Mouse (Mus musculus) heart, embryonic 12.5 days (tissue): Measurements from ENCODE around the gene Smug1. TPM values are rescaled to one million over a fixed set of nuclear protein-coding genes. Genes with fewer than 3 reads are reported as not detected.

Source experiments
- ATAC-seq: fragments of 200-750 bp; cut with Nextera tagmentation; 2 replicates; pipeline ENCODE4 v1.8.0; 2017; ENCODE audit warnings: moderate TSS enrichment, moderate library complexity; ENCODE audit not compliant: insufficient number of reproducible peaks, low FRiP score
- H3K27ac ChIP-seq: fragments of 300-500 bp; sonication (generic); 2 replicates; pipeline ENCODE4 v1.5.1; 2016; ENCODE audit warnings: mild to moderate bottlenecking, moderate library complexity; ENCODE audit not compliant: poor library complexity, severe bottlenecking
- H3K27me3 ChIP-seq: fragments of 300-500 bp; sonication (generic); replicated peaks from 2 replicates; pipeline ENCODE4 v1.6.1; 2016; ENCODE audit warnings: mild to moderate bottlenecking, moderate library complexity
- H3K36me3 ChIP-seq: fragments of 300-500 bp; sonication (generic); 2 replicates; pipeline ENCODE4 v1.6.1; 2016; ENCODE audit warnings: mild to moderate bottlenecking, moderate library complexity
- H3K4me1 ChIP-seq: fragments of 300-500 bp; sonication (generic); replicated peaks from 2 replicates; pipeline ENCODE4 v1.6.1; 2016; ENCODE audit warnings: mild to moderate bottlenecking
- H3K4me2 ChIP-seq: fragments of 300-500 bp; sonication (generic); 2 replicates; pipeline ENCODE4 v1.6.1; 2016; ENCODE audit warnings: mild to moderate bottlenecking, moderate library complexity
- H3K4me3 ChIP-seq: fragments of 300-500 bp; sonication (generic); 2 replicates; pipeline ENCODE4 v1.5.1; 2016; ENCODE audit warnings: mild to moderate bottlenecking
- H3K9ac ChIP-seq: fragments of 300-500 bp; sonication (generic); 2 replicates; pipeline ENCODE4 v1.6.1; 2016; ENCODE audit warnings: mild to moderate bottlenecking, moderate library complexity
- H3K9me3 ChIP-seq: fragments of 300-500 bp; sonication (generic); replicated peaks from 2 replicates; pipeline ENCODE4 v1.6.1; 2016; ENCODE audit warnings: mild to moderate bottlenecking, moderate library complexity
- WGBS: fragments of 180-500 bp; shearing (Covaris S2); methylation state at CpG from one replicate; pipeline ENCODE4 v1.1.7; 2016; 5-methylcytosine and 5-hydroxymethylcytosine counted together
- polyA plus RNA-seq: library from polyadenylated mRNA; unstranded; fragments of >200 nt; fragmentation: Nextera tagmentation; extraction: Ambion mirVana; gene quantifications from 2 replicates; pipeline ENCODE4 v1.2.1, GENCODE M21; 2016

The Smug1 gene
- polyA plus RNA-seq, 1 experiment from 2014 or later: 17.4 TPM

GRCm38 (mm10) chr15:103190083-103190482 lies 23.2 kb upstream of the Smug1 start:
- 0 out of 2 replicates have a peak, but pooled peaks cover 2% of the 10 kb centered on the region for H3K4me1 ChIP-seq
- no peak overlapping the region for H3K9ac ChIP-seq
- peaks cover 42% of the 10 kb centered on the region for H3K36me3 ChIP-seq
- H3K27me3 ChIP-seq: no peaks in the 10 kb centered on the region
- H3K9me3 ChIP-seq: no peaks in the 10 kb centered on the region
- ATAC-seq: no peak
- no peak overlapping the region for H3K4me2 ChIP-seq
- H3K4me3 ChIP-seq: no peak overlapping the region
- WGBS: 86% methylated on average over 7 of the region's 7 CpGs
- no peak overlapping the region for H3K27ac ChIP-seq

GRCm38 (mm10) chr15:103187803-103188202 lies 20.9 kb upstream of the Smug1 start:
- Histone ChIP-seq H3K9me3 (no peaks in the 10 kb centered on the region), H3K4me3 (no peak overlapping the region), H3K4me1 (peaks cover 14% of the 10 kb centered on the region), H3K9ac (no peak overlapping the region), H3K27me3 (peaks cover 4% of the 10 kb centered on the region), H3K4me2 (no peak overlapping the region), H3K36me3 (peaks cover 24% of the 10 kb centered on the region), H3K27ac (no peak overlapping the region)
- no peak for ATAC-seq
- WGBS: 79% methylated on average over 6 of the region's 6 CpGs

GRCm38 (mm10) chr15:103185462-103186198 lies 18.7 kb upstream of the Smug1 start:
- Histone ChIP-seq H3K4me1 (peaks cover 21% of the 10 kb centered on the region), H3K36me3 (peaks cover 8% of the 10 kb centered on the region), H3K9me3 (no peaks in the 10 kb centered on the region), H3K4me3 (no peak overlapping the region), H3K27me3 (peaks cover 17% of the 10 kb centered on the region), H3K27ac (no peak overlapping the region), H3K9ac (no peak overlapping the region), H3K4me2 (no peak overlapping the region)
- ATAC-seq: no peak
- 47% methylated on average over 19 of the region's 19 CpGs for WGBS

GRCm38 (mm10) chr15:103183651-103184610 lies 17.0 kb upstream of the Smug1 start:
- H3K27me3 ChIP-seq: peaks cover 34% of the 10 kb centered on the region
- H3K4me3 ChIP-seq: peak overlapping the region; percentile 51
- peaks cover 18% of the 10 kb centered on the region for H3K4me1 ChIP-seq
- ATAC-seq: no peak
- H3K4me2 ChIP-seq: peak overlapping the region; percentile 84
- peak overlapping the region; percentile 54 for H3K9ac ChIP-seq
- WGBS: 12% methylated on average over 25 of the region's 25 CpGs
- H3K9me3 ChIP-seq: no peaks in the 10 kb centered on the region
- peaks cover 2% of the 10 kb centered on the region; the same call in 1 of the 2 replicates for H3K36me3 ChIP-seq
- no peak overlapping the region for H3K27ac ChIP-seq

GRCm38 (mm10) chr15:103183135-103183534 lies 16.2 kb upstream of the Smug1 start:
- no peak overlapping the region for H3K27ac ChIP-seq
- peaks cover 42% of the 10 kb centered on the region for H3K27me3 ChIP-seq
- H3K9me3 ChIP-seq: no peaks in the 10 kb centered on the region
- H3K9ac ChIP-seq: peak overlapping the region; percentile 54; the same call in 1 of the 2 replicates
- H3K4me3 ChIP-seq: peak overlapping the region; percentile 51
- peaks cover 18% of the 10 kb centered on the region for H3K4me1 ChIP-seq
- H3K36me3 ChIP-seq: no peaks in the 10 kb centered on the region
- ATAC-seq: 0 out of 2 replicates have a peak, but pooled peaks have one; percentile 10
- peak overlapping the region; percentile 84 for H3K4me2 ChIP-seq
- under 1% methylated on average over 21 of the region's 21 CpGs for WGBS

GRCm38 (mm10) chr15:103182166-103182790 lies 15.4 kb upstream of the Smug1 start:
- under 1% methylated on average over 42 of the region's 48 CpGs for WGBS
- Histone ChIP-seq H3K4me1 (peaks cover 25% of the 10 kb centered on the region), H3K27me3 (peaks cover 51% of the 10 kb centered on the region), H3K27ac (no peak overlapping the region), H3K4me2 (peak overlapping the region; percentile 84), H3K36me3 (no peaks in the 10 kb centered on the region), H3K9me3 (no peaks in the 10 kb centered on the region), H3K9ac (peak overlapping the region; percentile 61; the same call in 1 of the 2 replicates), H3K4me3 (peak overlapping the region; percentile 51)
- peak; percentile 40 for ATAC-seq

GRCm38 (mm10) chr15:103180406-103180805 lies 13.5 kb upstream of the Smug1 start:
- peaks cover 30% of the 10 kb centered on the region for H3K4me1 ChIP-seq
- no peak overlapping the region for H3K9ac ChIP-seq
- H3K4me2 ChIP-seq: no peak overlapping the region
- H3K27ac ChIP-seq: no peak overlapping the region
- H3K27me3 ChIP-seq: peaks cover 69% of the 10 kb centered on the region
- no peaks in the 10 kb centered on the region for H3K9me3 ChIP-seq
- no peak overlapping the region for H3K4me3 ChIP-seq
- ATAC-seq: no peak
- H3K36me3 ChIP-seq: no peaks in the 10 kb centered on the region

- 50% methylated on average over 1 of the region's 1 CpGs for WGBS
- H3K9me3 ChIP-seq: no peaks in the 10 kb centered on the region
These were observed 11.9 kb upstream of the Smug1 start for GRCm38 (mm10) chr15:103178767-103179166.

GRCm38 (mm10) chr15:103178137-103178536 lies 11.2 kb upstream of the Smug1 start:
- WGBS: 10% methylated on average over 12 of the region's 12 CpGs
- Histone ChIP-seq H3K4me1 (peaks cover 22% of the 10 kb centered on the region), H3K4me2 (no peak overlapping the region), H3K9me3 (no peaks in the 10 kb centered on the region), H3K36me3 (no peaks in the 10 kb centered on the region), H3K9ac (no peak overlapping the region), H3K27ac (no peak overlapping the region), H3K4me3 (no peak overlapping the region), H3K27me3 (peaks cover 92% of the 10 kb centered on the region)
- no peak for ATAC-seq

More at GRCm38 (mm10) chr15:103178767-103179166, 11.9 kb upstream of the Smug1 start:
- Histone ChIP-seq H3K4me2 (no peak overlapping the region), H3K9ac (no peak overlapping the region), H3K4me3 (no peak overlapping the region), H3K27ac (no peak overlapping the region), H3K27me3 (peaks cover 86% of the 10 kb centered on the region), H3K4me1 (peaks cover 28% of the 10 kb centered on the region), H3K36me3 (no peaks in the 10 kb centered on the region)
- no peak for ATAC-seq

GRCm38 (mm10) chr15:103177611-103178041 lies 10.7 kb upstream of the Smug1 start:
- no peak overlapping the region for H3K27ac ChIP-seq
- no peak overlapping the region for H3K9ac ChIP-seq
- no peak overlapping the region for H3K4me3 ChIP-seq
- 2% methylated on average over 12 of the region's 12 CpGs for WGBS
- peaks cover 17% of the 10 kb centered on the region for H3K4me1 ChIP-seq
- H3K4me2 ChIP-seq: peak overlapping the region; percentile 22
- no peaks in the 10 kb centered on the region for H3K9me3 ChIP-seq
- no peak for ATAC-seq
- no peaks in the 10 kb centered on the region for H3K36me3 ChIP-seq
- peaks cover 94% of the 10 kb centered on the region for H3K27me3 ChIP-seq
